Mouse (Mus musculus): ENCODE data around the gene Phc3. TPM values are rescaled to one million over a fixed set of nuclear protein-coding genes. Genes with fewer than 3 reads are reported as not detected.

Gene Phc3
- total RNA-seq, 2 experiments from 2014 or later: 30.6 to 31.9 TPM

DNA sequence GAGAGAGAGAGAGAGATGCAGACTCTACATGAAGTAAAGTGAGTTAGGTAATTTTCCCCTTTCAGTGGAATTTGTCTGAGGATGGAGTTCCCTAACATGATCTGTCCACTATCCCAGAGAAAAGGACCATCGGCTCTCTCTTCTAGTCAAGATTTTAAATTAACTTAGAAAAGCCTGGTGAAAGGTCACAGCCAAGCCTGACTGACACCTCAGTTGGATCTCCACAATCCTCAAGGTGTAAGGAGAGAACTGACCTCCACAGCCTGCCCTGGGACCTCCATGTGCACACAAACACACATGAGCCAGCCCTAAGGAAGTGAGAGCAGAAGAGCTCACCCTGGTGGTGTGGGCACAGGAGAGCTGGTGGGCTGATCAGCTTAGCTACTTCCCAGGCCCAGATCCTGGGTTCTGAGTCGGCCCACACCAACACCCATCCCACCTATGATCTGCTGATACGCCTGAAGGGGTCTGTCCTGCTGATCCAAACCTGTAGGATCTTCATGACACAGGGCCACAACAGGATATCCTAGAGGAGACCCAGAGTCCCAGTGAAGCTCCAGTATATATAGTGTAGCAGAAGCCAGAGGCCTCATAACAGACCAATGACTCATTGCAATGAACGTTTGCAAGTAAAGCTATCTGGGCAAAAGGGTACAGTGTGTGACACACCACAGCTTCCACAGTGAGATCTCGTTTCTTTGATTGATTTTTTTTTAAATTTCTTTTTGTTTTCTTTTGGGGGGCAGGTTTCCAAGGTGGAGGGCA, 12.6 kb upstream of the Phc3 start:
- DNase-seq (ENCODE audit: low spot score in 2 of 2): no peak

DNA sequence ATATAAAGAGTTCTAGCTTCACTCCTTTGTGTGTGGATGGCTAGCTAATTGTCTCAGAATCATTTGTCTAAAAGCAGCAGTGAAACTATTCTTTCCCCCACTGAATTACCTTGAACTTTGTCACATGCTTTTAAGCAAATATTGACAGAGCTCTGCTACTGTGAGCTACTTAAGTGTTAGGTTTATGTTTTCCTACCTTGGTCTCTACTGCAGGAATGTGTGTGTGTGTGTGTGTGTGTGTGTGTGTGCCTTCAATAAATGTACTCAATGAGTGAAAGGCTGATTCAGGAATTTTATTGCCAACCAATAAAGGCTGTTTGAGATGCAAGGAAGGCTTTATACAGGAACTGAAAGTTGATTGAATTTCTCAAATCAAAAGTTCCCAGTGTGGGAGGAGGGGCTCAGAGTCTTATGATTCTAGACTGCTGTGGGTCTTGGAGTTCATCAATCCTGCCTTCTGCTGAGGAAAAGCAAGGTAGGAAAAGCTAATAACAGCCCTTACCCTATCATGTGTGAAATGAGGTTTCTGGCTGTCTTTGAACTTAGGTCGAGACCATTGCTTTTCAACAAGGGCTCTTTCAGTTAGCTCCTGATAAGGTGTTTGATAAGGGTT, 7.9 kb upstream of the Phc3 start:
- no peak for DNase-seq (ENCODE audit: low spot score in 2 of 2)

DNA sequence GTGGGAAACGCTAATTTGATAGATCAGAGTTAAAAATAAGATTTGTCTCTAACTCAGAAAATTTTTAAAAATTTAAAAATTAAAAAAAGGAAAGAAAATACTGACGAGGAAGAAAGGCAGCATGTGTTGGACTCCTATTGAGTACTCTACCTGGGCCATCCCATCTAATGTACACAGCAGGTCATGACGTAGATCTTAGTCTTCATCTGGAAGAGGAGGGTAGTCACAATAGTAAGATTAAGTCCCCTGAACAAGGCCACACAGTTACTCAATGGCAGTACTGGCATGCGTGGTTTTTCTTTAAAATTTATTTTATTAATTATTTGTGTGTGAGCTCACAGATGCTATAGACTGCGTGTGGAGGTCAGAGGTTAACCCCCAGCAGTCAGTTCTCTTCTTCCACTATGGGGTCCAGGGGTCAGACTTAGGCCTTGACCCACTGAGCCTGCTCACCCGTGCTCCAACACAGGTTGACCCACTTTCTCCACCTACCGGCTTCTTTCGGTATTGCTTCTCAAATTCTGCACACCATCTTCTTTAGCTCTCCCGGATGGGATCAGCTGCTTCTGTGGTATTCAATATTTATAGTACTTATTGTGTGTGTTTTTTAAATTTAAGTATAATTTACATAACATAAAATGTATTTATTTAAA, 6.0 kb upstream of the Phc3 start:
- peak; percentile 59 to 71 for DNase-seq (ENCODE audit: low spot score in 2 of 2)

- peak; percentile 54 to 55 for DNase-seq (ENCODE audit: low spot score in 2 of 2)
Measured at GRCm38 (mm10) chr3:30968531-30969092, 603 bp downstream of the Phc3 start.

GRCm38 (mm10) chr3:30965644-30966043, 3.6 kb downstream of the Phc3 start:
- no peak for DNase-seq (ENCODE audit: low spot score in 2 of 2)

DNA sequence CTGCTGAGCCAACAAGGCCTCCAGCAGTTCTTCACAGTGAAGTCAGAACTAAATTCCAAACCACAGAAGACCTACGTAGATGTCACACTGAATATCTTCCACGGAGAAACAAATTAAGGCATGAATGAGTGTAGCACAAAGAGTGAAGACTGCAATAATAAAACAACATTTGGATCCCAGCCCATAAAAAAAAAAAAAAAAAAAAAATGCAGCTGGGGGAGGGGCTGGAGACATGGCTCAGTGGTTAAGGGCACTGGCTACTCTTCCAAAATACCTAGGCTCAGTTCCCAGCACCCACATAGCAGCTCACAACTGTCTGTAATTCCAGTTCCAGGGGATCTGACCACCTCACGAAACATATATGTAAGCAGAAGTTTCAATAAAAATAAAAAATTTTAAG, 5.0 kb downstream of the Phc3 start:
- no peak for DNase-seq (ENCODE audit: low spot score in 2 of 2)

DNA sequence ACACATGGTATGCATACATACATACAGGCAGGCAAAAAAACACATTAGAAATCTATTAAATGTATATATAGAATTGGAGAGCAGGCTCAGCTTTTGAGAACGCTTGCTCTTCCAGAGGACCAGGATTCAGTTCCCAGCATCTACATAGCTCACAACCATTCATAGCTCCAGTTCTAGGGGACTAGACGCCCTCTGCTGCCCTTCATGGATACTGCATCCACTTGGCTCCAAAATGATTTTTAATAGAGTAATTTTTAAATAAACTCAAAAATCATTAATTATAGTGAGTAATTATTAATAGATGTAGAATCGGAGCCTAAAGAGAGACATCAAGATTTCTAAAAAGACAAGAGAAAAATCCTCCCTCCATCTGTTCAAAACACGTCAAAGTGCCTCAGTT, 6.1 kb downstream of the Phc3 start:
- no peak for DNase-seq (ENCODE audit: low spot score in 2 of 2)

DNA sequence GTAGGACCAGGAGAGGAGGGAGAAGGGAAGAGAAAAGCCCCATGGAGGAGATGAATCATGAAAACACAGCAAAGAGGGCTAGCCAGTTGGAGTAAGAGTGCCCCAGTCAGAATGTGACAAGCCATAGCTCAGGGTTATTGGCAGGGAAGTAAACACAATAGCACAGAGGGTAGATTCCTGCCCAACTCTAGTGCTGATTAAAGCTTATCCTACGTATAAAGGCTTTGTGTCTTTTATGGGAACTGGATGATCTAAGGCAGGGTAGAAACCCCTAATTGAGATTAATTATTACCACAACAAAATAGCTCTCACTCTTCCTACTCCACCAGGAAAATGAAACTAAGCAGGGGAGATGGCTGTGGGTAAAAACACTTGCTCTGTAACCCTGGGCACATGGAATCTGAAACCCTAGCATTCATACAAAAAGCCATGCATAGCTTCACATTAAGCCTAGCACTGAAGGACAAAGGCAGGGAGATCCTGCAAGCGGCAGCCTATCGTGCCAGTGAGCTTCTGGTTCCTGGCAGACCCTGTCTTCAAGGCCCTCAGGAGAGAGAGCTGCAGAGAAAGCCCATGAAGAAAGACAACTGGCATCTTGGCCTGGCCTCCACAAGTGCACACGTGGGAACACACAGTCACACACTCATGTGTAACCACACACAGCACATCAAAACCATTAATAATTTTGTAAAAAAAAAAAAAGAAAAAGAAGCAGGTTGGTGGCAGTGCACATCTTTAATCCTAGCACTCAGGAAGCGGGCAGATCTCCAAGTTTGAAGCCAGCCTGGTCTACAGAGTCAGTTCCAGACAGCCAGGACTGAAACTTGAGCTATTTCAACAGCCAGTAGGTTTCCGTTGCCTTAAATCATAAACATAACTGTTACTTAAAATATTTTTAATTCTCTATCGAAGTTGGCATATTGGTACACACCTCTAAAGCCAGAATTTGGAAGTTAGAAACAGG, 9.1 kb downstream of the Phc3 start:
- DNase-seq (ENCODE audit: low spot score in 2 of 2): no peak

DNA sequence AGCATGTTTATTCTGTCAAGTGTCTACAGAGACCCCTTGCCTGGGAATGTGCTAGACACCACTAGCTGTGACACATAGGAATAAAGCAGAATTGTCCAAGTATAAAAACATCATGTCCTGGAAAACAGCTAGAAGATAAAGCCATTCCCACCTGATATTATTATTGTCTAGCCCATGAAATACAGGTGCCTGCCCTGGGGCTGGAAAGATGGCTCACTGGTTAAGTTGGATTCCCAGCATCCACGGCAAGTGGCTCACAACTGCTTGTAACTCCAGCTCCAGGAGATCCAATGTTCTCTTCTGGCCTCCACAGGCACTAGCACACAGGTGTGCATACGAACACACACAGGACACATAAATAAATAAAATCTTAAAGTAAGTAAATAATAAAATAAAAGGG, 10.5 kb downstream of the Phc3 start:
- no peak for DNase-seq (ENCODE audit: low spot score in 2 of 2)

GRCm38 (mm10) chr3:30956327-30956726, 12.9 kb downstream of the Phc3 start:
- no peak for DNase-seq (ENCODE audit: low spot score in 2 of 2)

DNA sequence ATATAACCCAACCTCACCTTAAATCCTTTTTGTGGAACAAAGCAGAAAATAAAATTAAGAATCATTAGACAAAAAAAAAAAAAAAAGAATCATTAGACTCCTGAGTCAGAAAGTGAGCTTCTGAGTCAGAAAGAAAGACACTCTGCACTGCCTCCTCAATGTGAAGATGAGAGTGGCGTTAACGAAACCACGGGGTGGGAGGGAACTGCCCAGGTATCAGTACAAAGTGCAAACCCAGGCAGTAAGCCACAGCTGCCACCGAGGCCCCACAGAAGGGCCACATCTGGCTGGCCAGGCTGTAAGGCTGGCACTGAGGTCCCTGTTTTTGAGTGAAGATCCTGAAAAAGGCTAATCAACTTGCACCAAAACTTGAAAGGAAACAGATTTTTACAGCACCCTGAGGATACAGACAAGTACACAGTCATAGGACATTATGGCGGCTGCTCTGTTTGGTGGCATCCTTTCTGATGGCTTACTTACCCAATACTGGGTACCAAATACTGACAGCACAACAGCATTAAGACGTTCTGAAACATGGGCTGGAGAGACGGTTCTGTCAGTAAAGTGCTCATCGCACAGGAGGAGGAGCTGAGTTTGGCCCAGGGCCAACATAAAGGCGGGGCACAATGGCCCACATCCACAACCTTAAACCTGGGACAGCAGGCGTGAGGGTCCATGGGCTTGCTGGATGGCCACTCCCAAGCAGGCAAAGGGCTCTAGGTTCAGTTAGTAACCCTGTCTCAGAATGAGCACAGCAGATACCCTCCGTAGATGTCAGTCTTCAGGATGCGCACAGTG, 16.7 kb downstream of the Phc3 start:
- no peak for DNase-seq (ENCODE audit: low spot score in 2 of 2)

DNA sequence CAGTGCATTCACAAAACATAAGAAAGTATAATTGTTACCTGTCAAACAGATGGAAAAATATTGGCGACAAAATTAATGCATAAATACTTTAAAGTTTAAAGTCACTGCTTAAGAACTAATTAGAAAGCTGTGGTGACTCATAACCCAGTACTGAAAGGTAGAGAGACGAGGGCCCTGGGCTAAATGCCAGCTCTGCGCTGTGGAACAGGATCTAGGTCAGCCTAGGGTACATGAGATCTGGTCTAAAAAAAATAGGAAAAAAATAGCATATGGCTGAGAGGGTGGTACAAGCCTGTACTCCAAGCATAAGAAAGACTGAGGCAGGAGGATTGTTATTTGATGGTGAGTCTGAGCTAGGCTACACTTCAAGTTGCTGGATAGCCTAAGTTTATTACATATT, 17.6 kb downstream of the Phc3 start:
- DNase-seq (ENCODE audit: low spot score in 2 of 2): peak; percentile 56 to 61

DNA sequence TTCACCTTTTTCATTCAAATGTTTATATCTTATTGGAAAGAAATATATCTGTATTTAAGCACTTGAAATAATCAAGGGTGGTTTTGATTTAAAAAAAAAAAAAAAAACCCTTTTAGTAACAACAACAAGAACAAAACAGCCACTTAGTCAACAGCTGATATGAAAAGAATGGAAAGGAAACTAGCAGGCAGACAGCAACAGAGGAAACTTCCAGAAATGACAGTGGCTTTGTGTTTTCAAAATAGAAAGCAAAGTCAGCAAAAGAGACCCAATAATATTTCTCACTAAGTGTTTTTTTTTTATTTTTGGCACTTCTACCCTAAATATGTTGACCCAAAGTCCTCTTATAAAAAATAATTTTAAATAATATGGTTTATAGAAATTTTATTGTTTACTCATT, 34.8 kb downstream of the Phc3 start:
- DNase-seq (ENCODE audit: low spot score in 2 of 2): no peak

DNA sequence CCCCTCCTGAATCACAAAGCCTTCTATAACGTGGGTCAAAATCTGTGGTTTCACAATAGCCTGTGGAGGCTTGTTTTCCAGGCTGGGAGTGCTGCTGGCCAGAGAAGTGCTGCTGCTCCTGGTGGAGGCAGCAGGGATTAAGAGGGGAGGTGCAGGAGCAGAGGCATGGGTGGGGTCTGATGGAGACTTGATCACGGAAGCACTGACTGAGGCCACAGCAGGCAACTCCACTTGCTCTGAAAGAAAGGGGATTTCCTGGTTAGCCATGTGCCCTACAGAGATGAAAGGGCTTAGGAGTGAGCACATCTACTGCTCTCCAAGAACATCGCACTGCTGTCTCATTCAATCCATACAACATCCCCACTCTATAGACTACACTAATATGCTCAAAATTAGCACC, 39.4 kb downstream of the Phc3 start:
- no peak for DNase-seq (ENCODE audit: low spot score in 2 of 2)

DNA sequence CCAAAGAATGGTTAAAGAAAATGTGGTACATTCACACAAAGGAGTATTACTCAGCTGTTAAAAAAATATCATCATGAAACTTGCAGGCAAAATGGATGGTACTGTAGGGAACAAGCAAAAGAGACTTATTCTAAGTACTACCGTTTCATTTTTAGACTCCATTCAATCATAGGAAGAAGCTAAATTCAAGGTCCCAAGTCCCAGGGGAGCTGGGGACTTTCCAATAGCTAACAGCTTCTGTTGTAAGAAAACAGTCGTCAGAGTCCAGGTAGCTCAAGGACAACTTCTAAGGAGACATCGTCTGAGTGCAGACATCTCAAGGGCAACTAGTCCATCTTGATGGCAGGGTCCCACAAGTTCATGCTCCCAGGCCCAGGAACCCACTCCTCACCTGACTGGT, 41.6 kb downstream of the Phc3 start:
- DNase-seq (ENCODE audit: low spot score in 2 of 2): no peak

GRCm38 (mm10) chr3:30917160-30917559, 52.1 kb downstream of the Phc3 start:
- DNase-seq (ENCODE audit: low spot score in 2 of 2): no peak

- DNase-seq (ENCODE audit: low spot score in 2 of 2): no peak
Measured at GRCm38 (mm10) chr3:30904658-30905057, 64.6 kb downstream of the Phc3 start.

DNA sequence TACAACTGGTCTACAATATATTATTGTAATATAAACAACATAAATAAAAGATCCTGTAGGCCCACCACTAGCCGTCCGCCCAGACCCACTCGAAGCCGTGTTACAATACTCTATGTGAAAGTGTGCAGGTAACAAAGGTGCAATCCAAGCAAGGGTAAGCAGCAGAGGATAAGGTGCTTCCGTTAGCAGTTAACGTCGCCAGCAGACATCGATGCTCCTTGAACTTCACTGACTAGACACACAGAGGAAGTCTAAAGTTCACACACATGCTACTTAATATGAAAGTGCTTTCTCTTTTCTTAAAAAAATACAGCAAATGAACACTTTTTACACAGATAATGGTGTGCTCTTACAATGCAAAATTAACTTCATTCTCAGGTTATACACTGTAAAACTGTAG, 69.8 kb downstream of the Phc3 start:
- no peak for DNase-seq (ENCODE audit: low spot score in 2 of 2)

- no peak for DNase-seq (ENCODE audit: low spot score in 2 of 2)
Measured at GRCm38 (mm10) chr3:30896721-30897120, 72.5 kb downstream of the Phc3 start.

DNA sequence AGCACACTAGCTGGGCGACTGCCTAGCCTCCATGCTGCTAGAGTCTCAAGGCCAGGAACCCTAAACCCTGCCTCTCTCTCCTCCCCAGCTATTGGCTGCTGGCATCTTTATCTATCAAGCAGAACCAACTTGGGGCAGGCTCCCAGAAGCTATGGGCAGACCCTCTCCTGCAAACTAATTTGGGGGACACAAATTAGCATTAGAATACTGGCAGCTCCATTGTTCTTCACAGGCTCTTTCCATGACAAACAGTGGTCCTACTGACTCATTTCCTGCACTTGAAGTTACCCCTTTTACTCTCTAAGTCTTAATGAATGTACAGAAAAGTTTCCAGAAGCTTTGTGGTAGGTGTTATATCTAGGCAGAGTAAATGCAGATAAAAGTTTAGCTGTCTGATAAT, 80.2 kb downstream of the Phc3 start:
- no peak for DNase-seq (ENCODE audit: low spot score in 2 of 2)
